Mouse (Mus musculus) cerebellum, adult (tissue): Measurements from ENCODE around the gene Apip.

Experiments used
- ATAC-seq: cut with Nextera tagmentation; 2 replicates; pipeline ENCODE4 v1.9.2; 2017; ENCODE audit warnings: mild to moderate bottlenecking, moderate library complexity, mixed read lengths; ENCODE audit not compliant: insufficient number of reproducible peaks, low FRiP score, low TSS enrichment

The Apip gene

DNA sequence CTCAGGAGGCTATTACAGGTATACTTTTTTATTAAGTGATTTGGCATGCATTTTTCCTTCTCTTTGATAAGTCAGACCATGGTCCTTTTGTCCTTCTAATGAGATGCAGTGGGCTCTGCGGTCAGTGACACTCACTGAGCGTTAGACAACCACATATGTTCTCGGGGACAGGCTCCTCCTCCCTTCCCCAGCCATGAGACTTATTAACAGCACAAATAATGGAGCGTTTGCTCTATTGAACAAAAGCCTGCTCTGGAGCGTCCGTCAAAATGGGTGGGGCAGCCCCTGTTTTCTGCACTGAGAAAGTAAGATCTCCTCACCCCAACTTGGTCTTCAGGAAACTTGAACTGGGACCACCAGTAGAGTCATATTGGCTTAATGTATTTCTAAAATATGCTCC, 16.0 kb downstream of the Apip start:
- no peak for ATAC-seq

DNA sequence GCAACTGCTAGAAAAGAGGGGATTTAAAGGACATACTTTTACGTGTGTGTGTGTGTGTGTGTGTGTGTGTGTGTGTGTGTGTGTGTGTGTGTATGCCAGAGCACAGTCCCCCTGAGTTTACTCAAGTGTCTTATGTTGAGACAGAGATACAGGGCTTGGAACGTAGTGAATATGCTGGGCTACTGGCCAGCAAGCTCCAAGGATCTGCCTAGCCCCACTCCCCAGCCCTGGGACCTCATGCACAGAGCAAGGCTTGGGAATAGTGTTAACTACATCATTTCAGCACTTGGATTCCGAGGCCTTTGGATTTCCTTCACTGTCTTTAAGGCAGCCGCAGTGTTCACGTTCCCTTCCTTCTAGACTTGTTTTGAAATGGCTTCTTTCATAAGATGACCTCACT, 29.1 kb downstream of the Apip start:
- no peak for ATAC-seq

DNA sequence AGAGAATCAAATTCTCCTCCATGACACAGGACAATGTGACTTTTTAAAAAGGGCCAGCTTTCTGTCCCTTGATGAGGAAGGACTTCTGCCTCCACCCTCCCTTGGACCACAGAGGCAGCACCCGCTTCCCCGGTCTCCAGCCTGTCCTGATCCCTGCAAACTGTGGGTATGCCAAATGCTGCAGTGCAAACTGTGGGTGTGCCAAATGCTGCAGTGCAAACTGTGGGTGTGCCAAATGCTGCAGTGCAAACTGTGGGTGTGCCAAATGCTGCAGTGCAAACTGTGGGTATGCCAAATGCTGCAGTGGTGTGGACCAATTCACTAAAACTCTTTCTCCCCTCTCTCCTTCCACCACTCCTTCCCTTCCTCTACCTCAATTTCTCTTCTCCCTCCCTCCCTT, 32.7 kb downstream of the Apip start:
- ATAC-seq = no peak

DNA sequence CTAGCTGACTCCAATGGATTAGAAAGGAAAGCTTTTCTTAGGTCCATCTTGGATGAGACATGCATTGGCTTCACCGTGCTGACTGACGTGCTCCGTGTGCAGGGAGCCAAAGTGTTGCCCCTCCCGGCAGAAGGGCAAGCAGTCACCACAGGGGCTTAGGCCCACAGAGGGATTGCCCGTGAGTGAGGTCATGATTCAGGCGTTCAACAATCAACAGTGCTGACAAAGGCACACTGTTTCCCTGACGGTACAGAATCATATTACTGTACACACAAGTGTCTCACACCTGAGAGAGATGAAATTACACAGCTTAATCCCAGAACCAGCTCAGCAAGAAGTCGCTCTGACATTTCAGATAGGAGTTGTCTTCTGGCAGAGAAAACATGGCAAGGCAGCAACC, 38.2 kb downstream of the Apip start:
- ATAC-seq = no peak

DNA sequence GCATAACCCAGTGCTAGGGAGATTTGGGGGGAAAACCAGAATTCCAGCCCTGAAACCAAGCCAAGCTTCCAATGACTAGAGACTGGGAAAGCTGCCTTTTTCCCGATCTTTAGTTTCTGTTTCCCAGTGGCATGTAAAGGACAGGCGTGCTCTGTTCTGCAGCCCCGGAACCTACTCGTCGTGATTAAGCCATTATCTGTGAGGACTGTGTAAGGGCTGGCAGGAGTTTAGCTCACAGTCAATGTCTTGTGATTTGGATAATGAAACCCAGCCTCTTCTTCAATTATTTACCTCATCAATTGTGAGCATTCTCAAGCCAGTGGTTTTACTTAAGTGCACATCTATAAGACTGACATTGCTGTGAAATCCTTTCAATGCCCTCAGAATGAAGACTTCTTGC, 43.7 kb downstream of the Apip start:
- ATAC-seq = no peak

DNA sequence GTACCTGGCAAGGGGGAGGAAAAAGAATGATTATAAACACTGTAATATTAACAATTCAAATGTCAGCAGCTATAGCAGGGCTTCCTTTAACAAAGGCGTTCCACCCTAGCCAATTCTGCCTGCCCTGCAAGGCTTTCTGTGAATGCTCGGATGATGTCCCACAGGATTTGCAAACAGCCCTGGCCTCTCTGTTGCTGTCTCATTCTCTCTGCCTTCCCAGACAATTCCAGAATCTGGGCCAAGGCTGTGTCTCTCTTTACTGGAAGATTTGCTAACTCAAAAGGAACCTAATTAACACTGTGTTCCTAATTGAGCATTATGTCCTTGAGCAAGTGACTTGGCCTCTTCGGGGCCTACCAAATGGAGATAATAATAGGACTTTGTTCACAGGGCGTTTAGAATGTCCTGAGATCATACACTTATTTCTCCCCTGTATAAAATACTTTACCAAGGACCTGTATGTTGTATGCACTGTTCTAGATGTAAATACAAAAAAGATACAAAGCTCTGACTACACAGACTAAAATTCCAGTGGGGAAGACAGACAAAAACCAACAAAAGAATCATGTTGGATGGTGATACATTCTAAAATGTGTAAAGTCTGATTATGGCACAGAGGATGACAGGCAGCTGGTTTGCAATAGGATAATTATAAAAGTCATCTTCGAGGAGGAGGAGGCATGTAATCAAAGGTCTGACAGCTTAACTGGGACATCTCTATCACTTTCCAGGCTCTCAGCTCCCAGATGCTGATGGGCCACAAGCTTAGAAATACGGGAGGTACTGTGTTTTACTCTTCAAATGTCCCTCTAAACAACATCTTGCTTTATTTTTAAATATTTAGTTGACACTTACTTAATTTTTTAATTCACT, 45.1 kb downstream of the Apip start:
- ATAC-seq = peak; percentile 45; the same call in 1 of the 2 replicates

DNA sequence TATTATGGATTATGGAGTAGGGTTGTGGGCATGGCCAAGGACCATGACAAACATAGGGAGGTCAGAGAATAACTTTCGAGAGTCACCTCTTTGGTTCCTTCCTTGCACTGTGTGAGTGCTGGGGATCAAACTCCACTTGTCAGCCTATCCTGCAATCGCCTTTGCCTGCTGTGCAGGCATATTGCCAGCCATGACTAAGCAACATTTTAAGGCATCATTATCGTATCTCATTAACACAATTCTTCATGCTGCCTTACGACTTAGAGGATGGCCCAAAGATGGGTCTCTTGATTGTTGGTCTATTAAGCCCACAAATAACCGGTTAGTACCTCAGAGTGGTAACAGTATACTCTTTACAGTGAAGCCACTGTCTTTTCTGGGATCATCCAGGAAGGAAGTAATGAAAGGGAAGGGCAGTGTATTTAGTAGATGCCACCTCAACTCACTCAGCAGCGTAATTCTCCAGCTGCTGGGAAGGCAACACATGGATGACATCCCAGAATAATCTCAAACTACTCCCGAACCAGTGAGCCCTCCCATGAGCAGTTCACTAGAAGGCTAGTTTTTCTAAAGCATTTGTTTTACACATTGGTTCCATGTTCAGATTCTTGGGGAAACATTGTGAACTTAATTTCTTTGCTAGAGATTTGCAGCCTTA, 45.9 kb downstream of the Apip start:
- ATAC-seq = no peak

DNA sequence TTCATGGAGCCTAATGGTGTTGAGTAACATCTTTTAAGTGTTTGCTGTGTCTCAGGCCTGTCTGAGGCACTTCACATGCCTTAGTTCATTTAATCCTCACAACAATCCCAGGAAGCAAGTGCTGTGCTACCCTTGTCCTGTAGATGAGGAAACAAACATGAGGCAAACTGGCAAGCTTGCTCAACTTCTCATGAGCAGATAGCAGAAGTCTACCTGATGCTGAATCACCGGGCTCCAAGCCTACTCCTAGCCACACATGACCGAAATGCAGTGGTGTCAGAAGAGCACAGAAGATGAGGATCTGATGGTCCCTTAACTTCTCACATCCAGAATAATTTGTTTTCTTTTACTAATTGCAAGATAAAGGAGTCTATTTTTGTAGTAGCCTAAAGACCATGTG, 56.2 kb downstream of the Apip start:
- ATAC-seq = no peak

DNA sequence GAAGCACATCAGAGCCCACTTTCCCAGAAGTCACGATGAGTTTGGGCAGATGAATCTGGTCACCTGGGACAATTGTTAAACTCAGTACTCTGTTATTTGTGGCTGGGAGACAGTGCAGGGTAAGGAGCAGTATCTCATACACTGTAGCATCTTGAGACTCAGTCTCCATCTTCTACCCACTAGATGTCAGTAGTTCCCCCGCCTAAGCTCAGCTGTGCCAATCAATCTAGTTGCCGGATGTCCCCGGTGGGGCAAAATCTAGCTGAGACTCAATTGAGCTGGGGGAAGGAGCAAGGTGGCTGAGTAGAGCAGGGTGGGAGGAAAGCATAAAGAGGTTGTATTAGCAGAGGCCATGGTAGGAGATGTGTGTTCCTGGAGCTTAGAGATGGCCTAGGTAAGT, 57.7 kb downstream of the Apip start:
- ATAC-seq = no peak

DNA sequence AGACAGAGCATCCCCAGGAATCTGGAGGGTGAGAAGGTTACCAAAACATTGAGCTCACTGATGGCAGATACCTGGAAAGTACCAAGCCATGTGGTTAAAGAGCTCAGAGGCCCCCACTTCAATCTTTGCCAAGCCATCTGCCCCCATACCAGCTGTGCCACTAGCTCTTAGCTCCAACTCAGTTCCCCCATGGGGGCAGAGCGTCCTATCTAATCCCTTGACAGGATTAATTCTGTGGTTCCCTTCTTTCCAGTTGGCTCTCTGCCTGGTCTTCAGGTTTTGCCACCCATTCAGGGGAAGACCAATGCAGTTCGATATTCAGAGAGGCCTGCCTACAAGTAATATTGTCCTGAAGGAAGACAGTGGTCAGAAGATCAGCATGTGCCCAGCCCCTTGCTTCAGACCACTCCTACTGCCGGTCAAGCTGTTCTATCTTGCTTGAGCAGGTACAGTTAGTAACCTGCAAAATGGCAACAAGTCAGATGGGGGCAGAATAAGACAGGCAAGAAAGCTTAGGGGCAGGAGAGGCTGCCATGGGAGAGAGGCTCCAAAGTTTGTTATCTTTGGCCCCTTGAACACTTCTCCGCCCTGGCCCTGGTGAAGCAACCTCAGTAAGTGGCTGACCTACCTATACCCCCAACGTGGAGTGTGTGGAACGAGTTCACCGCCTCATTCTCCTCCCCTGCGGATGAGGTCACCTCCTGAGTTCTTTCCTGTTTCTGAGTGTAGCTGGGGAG, 65.2 kb downstream of the Apip start:
- no peak for ATAC-seq
